Mouse (Mus musculus) inflammation-experienced regulatory T-cells, adult 16 weeks (primary cell): ENCODE results near the gene Srsy. TPM values are rescaled to one million over a fixed set of nuclear protein-coding genes. Genes with fewer than 3 reads are reported as not detected.

Experiments used
- polyA plus RNA-seq: library from polyadenylated mRNA; unstranded; fragments of 100-300 nt; shearing (Covaris generic); gene quantifications from one replicate; pipeline ENCODE4 v1.2.1, GENCODE M21; 2017

Srsy gene
- not detected for polyA plus RNA-seq

GRCm38 (mm10) chrY:17937230-17937629, at the start of gene Srsy:
Gene Srsy, minus strand, starts transcription at chrY:17937330.

Other genes with a start within 250 kb of the Srsy start
- not detected for gene Gm21904, start 91.1 kb downstream of the Srsy start, polyA plus RNA-seq
- not detected for gene Gm20772, start 62.6 kb downstream of the Srsy start, polyA plus RNA-seq
- not detected for gene Gm20831, start 62.6 kb downstream of the Srsy start, polyA plus RNA-seq
- not detected for gene Gm21764, start 124.5 kb upstream of the Srsy start, polyA plus RNA-seq
- gene Ssty1, start 151.8 kb upstream of the Srsy start, polyA plus RNA-seq: not detected